Mouse (Mus musculus) limb, embryonic 14.5 days (tissue): ENCODE measurements around the gene Grin2c. TPM values are rescaled to one million over a fixed set of nuclear protein-coding genes. Genes with fewer than 3 reads are reported as not detected.
A peak's percentile ranks its signal among the peaks of the same experiment; 100 is the strongest.

Experiments
- ATAC-seq: fragments of 200-750 bp; cut with Nextera tagmentation; 2 replicates; pipeline ENCODE4 v1.8.0; 2017; ENCODE audit warnings: low read depth, moderate number of reproducible peaks, moderate TSS enrichment; ENCODE audit not compliant: low FRiP score
- DNase-seq: peaks from one replicate; pipeline ENCODE4 v3.0.0-alpha.2; 2015; ENCODE audit warnings: low spot score
- H3K27ac ChIP-seq: fragments of 300-500 bp; sonication (generic); replicated peaks from 2 replicates; pipeline ENCODE4 v1.5.1; 2014; ENCODE audit warnings: low read depth, mild to moderate bottlenecking, low read length, moderate library complexity, mixed read lengths
- H3K27me3 ChIP-seq: fragments of 300-500 bp; sonication (generic); 2 replicates; pipeline ENCODE4 v1.6.1; 2014; ENCODE audit warnings: low read length, mixed read lengths; ENCODE audit not compliant: control insufficient read depth, insufficient read depth
- H3K36me3 ChIP-seq: fragments of 300-500 bp; sonication (generic); 2 replicates; pipeline ENCODE4 v1.6.1; 2014; ENCODE audit warnings: mild to moderate bottlenecking, low read length, moderate library complexity, mixed read lengths; ENCODE audit not compliant: control insufficient read depth, insufficient read depth
- H3K4me1 ChIP-seq: fragments of 300-500 bp; sonication (generic); 2 replicates; pipeline ENCODE4 v1.6.1; 2014; ENCODE audit warnings: antibody characterized with exemption, low read length, mixed read lengths; ENCODE audit not compliant: control insufficient read depth, insufficient read depth
- H3K4me2 ChIP-seq: fragments of 300-500 bp; sonication (generic); replicated peaks from 2 replicates; pipeline ENCODE4 v1.6.1; 2014; ENCODE audit warnings: low read depth, mild to moderate bottlenecking, low read length, moderate library complexity; ENCODE audit not compliant: severe bottlenecking
- H3K4me3 ChIP-seq: fragments of 300-500 bp; sonication (generic); replicated peaks from 2 replicates; pipeline ENCODE4 v1.5.1; 2014; ENCODE audit warnings: low read length
- H3K9ac ChIP-seq: fragments of 300-500 bp; sonication (generic); 2 replicates; pipeline ENCODE4 v1.6.1; 2014; ENCODE audit warnings: mild to moderate bottlenecking, low read depth, low read length, moderate library complexity; ENCODE audit not compliant: severe bottlenecking
- H3K9me3 ChIP-seq: fragments of 300-500 bp; sonication (generic); 2 replicates; pipeline ENCODE4 v1.6.1; 2016; ENCODE audit warnings: low read length; ENCODE audit not compliant: control insufficient read depth
- POLR2A ChIP-seq: fragments of 200-500 bp; IDR thresholded peaks from 2 replicates; pipeline ENCODE4 v1.8.0; 2012; ENCODE audit warnings: inconsistent platforms, mild to moderate bottlenecking, moderate library complexity, borderline replicate concordance; ENCODE audit not compliant: insufficient read depth, insufficient read length; ENCODE audit errors: extremely low read depth
- WGBS: fragments of 180-500 bp; shearing (Covaris S2); extraction: QIAGEN DNeasy Blood & Tissue Kit; methylation state at CpG from one replicate; pipeline ENCODE4 v1.1.7; 2014; 5-methylcytosine and 5-hydroxymethylcytosine counted together
- polyA plus RNA-seq, 2 experiments: library from polyadenylated mRNA; depleted of rRNA in 1 of 2; stranded (reverse) in 1 of 2; unstranded in 1 of 2; fragments of >200 nt; fragmentation: Nextera tagmentation in 1 of 2; extraction: Ambion mirVana in 1 of 2; gene quantifications; 2 replicates each; pipeline versions ENCODE4 v1.2.1 to v1.2.3; 2012 to 2014

The Grin2c gene
- polyA plus RNA-seq, 2 experiments, result 0.21 TPM; not detected in 1

DNA sequence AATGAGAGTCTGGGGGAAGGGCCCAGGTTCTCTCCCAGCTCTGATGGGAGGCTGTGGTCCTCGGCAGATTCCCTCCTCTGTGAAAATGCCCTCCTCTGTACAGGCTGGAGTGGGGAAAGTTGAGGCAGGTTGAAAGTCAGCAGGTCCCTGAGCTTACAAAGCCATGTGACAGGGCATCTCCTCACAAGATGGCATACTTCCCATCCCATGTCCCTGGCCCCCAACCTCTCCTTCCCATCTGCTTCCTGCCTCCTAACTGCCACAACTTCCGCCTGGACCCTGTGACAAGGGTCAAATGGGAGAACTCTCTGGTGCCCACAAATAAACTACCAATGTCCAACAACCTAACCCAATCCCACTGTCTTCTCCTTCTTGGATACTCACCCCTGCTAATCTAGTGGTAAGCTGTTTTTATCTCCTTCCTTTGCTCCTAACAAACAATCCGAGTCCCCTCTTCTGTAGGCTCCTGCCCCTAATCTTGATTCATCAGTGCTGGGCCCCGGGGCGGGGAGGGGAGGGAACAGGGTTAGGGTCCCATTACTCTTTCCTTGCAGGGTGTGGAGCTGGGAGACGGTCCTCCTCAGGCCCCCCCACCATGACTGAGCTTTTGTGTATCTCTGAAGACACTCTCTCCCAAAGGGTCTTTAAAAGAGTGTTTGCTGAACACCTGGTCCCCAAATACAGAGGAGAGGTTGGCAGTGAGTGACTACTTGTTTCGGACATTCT is 2.7 kb downstream of the Grin2c start:
- H3K9ac ChIP-seq, result no peak overlapping the region
- ATAC-seq, result no peak
- H3K4me3 ChIP-seq, result no peak overlapping the region
- H3K36me3 ChIP-seq, result peaks cover 10% of the 10 kb centered on the region
- H3K4me1 ChIP-seq, result peaks cover 10% of the 10 kb centered on the region
- peaks cover 89% of the 10 kb centered on the region for H3K27me3 ChIP-seq
- no peak for TF ChIP-seq POLR2A
- H3K4me2 ChIP-seq, result no peak overlapping the region
- DNase-seq, result no peak
- H3K9me3 ChIP-seq, result no peaks in the 10 kb centered on the region
- 63% methylated on average over 7 of the region's 7 CpGs for WGBS
- no peak overlapping the region for H3K27ac ChIP-seq

DNA sequence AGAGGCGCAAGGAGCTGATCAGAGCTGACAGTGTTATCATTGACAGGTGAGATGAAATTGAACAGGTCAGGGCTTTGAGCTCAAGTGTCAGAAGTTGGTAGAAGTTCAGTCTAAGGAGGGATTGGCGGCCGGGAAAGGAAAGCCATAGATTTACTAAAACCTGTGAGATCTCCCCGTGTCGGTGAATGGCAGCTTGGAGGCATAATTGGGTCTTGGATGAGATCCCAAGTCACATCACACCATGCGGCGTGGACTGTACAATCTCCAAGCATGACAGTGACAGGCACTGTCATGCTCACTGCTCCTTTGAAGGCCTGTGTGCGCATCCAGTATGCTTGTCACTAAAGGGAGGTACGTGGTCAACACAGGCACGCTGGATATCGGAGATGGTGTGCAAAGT is 4.1 kb downstream of the Grin2c start:
- no peak for TF ChIP-seq POLR2A
- H3K36me3 ChIP-seq, result no peaks in the 10 kb centered on the region
- no peak overlapping the region for H3K9ac ChIP-seq
- no peak for ATAC-seq
- H3K27me3 ChIP-seq, result peaks cover 94% of the 10 kb centered on the region
- H3K4me1 ChIP-seq, result peaks cover 13% of the 10 kb centered on the region
- DNase-seq, result no peak
- H3K27ac ChIP-seq, result no peak overlapping the region
- no peak overlapping the region for H3K4me2 ChIP-seq
- no peak overlapping the region for H3K4me3 ChIP-seq
- peaks cover 3% of the 10 kb centered on the region; the same call in 1 of the 2 replicates for H3K9me3 ChIP-seq
- 82% methylated on average over 11 of the region's 11 CpGs for WGBS

DNA sequence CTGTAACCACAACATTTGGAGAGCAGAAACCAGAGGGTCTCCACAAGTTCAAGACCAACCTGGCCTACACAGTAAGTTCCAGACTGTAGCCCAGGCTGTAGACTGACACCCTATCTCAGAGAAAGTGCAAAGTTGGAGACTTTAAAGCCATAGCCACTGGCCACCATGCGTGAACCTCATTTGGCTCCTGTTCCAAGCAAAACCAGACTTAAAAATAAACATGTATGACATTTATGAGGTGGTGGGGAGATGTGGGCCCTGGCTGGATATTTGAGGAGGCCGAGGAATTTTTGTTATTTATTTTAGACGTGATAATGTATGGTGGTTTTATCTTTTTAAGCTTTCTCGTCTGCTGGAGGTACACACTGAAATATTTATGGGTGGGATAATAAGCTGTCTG is 7.9 kb downstream of the Grin2c start:
- no peak for TF ChIP-seq POLR2A
- DNase-seq, result no peak
- H3K4me2 ChIP-seq, result no peak overlapping the region

DNA sequence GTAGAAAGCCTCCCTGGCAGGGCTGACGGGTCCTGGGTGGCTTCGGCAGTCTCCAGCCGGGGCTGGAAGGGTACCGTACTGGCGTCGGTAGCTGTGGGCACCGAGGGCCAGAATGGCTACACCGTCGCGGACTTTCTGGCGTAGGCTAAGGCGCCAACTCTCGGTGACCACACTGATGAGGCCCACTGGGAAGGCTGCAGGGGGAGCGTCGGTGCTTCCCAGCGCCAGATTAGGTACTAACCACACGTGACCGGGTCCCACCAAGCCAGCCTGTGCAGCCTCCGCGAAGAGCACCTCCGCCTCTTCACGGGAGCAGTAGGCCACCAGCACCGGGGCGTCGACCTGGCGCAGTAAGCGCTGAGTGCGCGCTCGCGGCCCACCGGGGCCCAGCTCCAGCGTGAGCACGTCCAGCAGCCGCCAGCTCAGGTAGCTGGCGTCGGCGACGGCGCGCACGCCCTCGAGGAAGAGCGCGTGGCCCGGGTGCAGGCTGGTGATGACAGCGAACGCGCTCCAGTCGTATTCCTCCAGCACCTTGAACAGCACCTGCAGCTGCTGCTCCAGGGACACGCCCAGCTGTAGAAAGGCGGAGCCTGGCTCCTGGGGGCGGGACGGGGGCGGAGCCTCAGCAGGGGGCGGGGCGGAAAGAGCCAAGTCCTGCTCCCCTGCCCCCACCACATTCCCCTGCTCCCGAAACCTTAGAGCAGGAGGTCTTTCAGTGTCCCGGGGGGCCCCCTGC is 9.1 kb downstream of the Grin2c start:
- ATAC-seq, result no peak; the same call in 1 of the 2 replicates

More for the DNA sequence above, 7.9 kb downstream of the Grin2c start:
- no peak for ATAC-seq
- WGBS, result 24% methylated on average over 4 of the region's 4 CpGs
- Histone ChIP-seq H3K4me1 (peaks cover 4% of the 10 kb centered on the region; the same call in 1 of the 2 replicates), H3K9ac (no peak overlapping the region), H3K27ac (no peak overlapping the region), H3K36me3 (no peaks in the 10 kb centered on the region), H3K27me3 (peaks cover 75% of the 10 kb centered on the region), H3K9me3 (peaks cover 3% of the 10 kb centered on the region; the same call in 1 of the 2 replicates), H3K4me3 (no peak overlapping the region)

DNA sequence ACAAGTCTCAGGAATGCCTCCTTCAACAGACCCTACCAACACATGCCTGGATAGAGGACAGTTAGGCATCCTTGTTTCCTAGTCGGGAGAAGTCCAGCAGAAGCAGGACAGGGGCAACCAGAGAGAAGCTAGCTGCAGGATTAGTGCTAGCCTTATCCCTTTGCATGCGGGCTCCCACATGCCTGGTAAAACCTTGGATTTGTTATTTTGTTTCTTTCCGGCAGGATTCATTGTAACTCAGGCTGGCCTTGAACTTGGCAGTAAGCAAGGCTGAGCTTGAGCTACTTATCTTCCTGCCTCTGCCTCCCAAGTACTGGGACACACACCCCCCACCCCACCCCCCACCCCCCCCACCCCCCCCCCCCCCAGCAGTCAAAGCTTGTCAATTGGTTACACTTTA is 15.8 kb downstream of the Grin2c start:
- Histone ChIP-seq H3K36me3 (no peaks in the 10 kb centered on the region), H3K4me1 (peaks cover 7% of the 10 kb centered on the region; the same call in 1 of the 2 replicates), H3K9ac (no peak overlapping the region), H3K4me2 (no peak overlapping the region), H3K9me3 (no peaks in the 10 kb centered on the region), H3K27me3 (peaks cover 64% of the 10 kb centered on the region), H3K4me3 (no peak overlapping the region), H3K27ac (no peak overlapping the region)
- 54% methylated on average over 3 of the region's 3 CpGs for WGBS
- TF ChIP-seq POLR2A, result no peak
- ATAC-seq (no peak), DNase-seq (no peak)

More for the DNA sequence above, 9.1 kb downstream of the Grin2c start:
- Histone ChIP-seq H3K27me3 (peaks cover 63% of the 10 kb centered on the region), H3K9me3 (peaks cover 3% of the 10 kb centered on the region; the same call in 1 of the 2 replicates), H3K9ac (no peak overlapping the region), H3K4me2 (peak overlapping the region; percentile 33; the same call in 1 of the 2 replicates), H3K36me3 (no peaks in the 10 kb centered on the region), H3K4me1 (peaks cover 4% of the 10 kb centered on the region; the same call in 1 of the 2 replicates), H3K27ac (no peak overlapping the region), H3K4me3 (peak overlapping the region; percentile 17; the same call in 1 of the 2 replicates)
- 20% methylated on average over 47 of the region's 59 CpGs for WGBS
- DNase-seq, result no peak
- TF ChIP-seq POLR2A, result no peak
